Mouse (Mus musculus): ENCODE results near the gene Gars.

The Gars gene

GRCm38 (mm10) chr6:55098030-55098429 lies 60.2 kb downstream of the Gars start:
- no peak for DNase-seq

- no peak for DNase-seq
Observed at GRCm38 (mm10) chr6:55098603-55099002, 60.8 kb downstream of the Gars start.

- no peak for DNase-seq
Observed at GRCm38 (mm10) chr6:55108358-55108757, 70.6 kb downstream of the Gars start.

- peak in 1 of 2 experiments; percentile 12 for DNase-seq
Observed at GRCm38 (mm10) chr6:55117325-55118109, 79.7 kb downstream of the Gars start.

- no peak for DNase-seq
Observed at GRCm38 (mm10) chr6:55123056-55123455, 85.2 kb downstream of the Gars start.

GRCm38 (mm10) chr6:55126576-55126975 lies 88.8 kb downstream of the Gars start:
- no peak for DNase-seq

GRCm38 (mm10) chr6:55128391-55128790 lies 90.6 kb downstream of the Gars start:
- no peak for DNase-seq
